Mouse (Mus musculus) heart, embryonic 16.5 days (tissue): Measurements from ENCODE around the gene Tdp2. TPM values are rescaled to one million over a fixed set of nuclear protein-coding genes. Genes with fewer than 3 reads are reported as not detected.

Source experiments
- ATAC-seq: fragments of 200-750 bp; cut with Nextera tagmentation; replicated peaks from 2 replicates; pipeline ENCODE4 v1.8.0; 2017; ENCODE audit warnings: moderate number of reproducible peaks; ENCODE audit not compliant: insufficient read depth, low FRiP score; ENCODE audit errors: extremely low read depth
- H3K27ac ChIP-seq: fragments of 300-500 bp; sonication (generic); 2 replicates; pipeline ENCODE4 v1.5.1; 2014; ENCODE audit warnings: mild to moderate bottlenecking, low read length, control low read depth, moderate library complexity
- H3K27me3 ChIP-seq: fragments of 300-500 bp; sonication (generic); 2 replicates; pipeline ENCODE4 v1.6.1; 2014; ENCODE audit warnings: low read length, mixed read lengths; ENCODE audit not compliant: control insufficient read depth, insufficient read depth
- H3K36me3 ChIP-seq: fragments of 300-500 bp; sonication (generic); 2 replicates; pipeline ENCODE4 v1.6.1; 2014; ENCODE audit not compliant: control insufficient read depth, insufficient read depth
- H3K4me1 ChIP-seq: fragments of 300-500 bp; sonication (generic); 2 replicates; pipeline ENCODE4 v1.6.1; 2014; ENCODE audit warnings: low read length, mixed read lengths; ENCODE audit not compliant: control insufficient read depth, insufficient read depth
- H3K4me2 ChIP-seq: fragments of 300-500 bp; sonication (generic); 2 replicates; pipeline ENCODE4 v1.6.1; 2014; ENCODE audit warnings: low read depth, mild to moderate bottlenecking, control low read depth, low read length
- H3K4me3 ChIP-seq: fragments of 300-500 bp; sonication (generic); 2 replicates; pipeline ENCODE4 v1.5.1; 2014; ENCODE audit warnings: mild to moderate bottlenecking, control low read depth, low read length
- H3K9ac ChIP-seq: fragments of 300-500 bp; sonication (generic); 2 replicates; pipeline ENCODE4 v1.6.1; 2014; ENCODE audit warnings: low read length, control low read depth
- H3K9me3 ChIP-seq: fragments of 300-500 bp; sonication (generic); replicated peaks from 2 replicates; pipeline ENCODE4 v1.6.1; 2016; ENCODE audit warnings: low read length; ENCODE audit not compliant: control insufficient read depth
- WGBS: fragments of 180-500 bp; shearing (Covaris S2); extraction: QIAGEN DNeasy Blood & Tissue Kit; methylation state at CpG from one replicate; pipeline ENCODE4 v1.1.7; 2014; 5-methylcytosine and 5-hydroxymethylcytosine counted together
- polyA plus RNA-seq: library from polyadenylated mRNA; unstranded; fragments of >200 nt; fragmentation: Nextera tagmentation; extraction: Ambion mirVana; gene quantifications from 2 replicates; pipeline ENCODE4 v1.2.1, GENCODE M21; 2015

Tdp2 gene
- polyA plus RNA-seq, 1 experiment from 2014 or later, result 33.7 TPM

- no peak overlapping the region for H3K4me3 ChIP-seq
- H3K27ac ChIP-seq, result no peak overlapping the region
- H3K4me2 ChIP-seq, result no peak overlapping the region
- H3K27me3 ChIP-seq, result no peaks in the 10 kb centered on the region
- H3K4me1 ChIP-seq, result no peaks in the 10 kb centered on the region
- peak; percentile 74 for ATAC-seq
- H3K9me3 ChIP-seq, result no peaks in the 10 kb centered on the region
- 62% methylated on average over 4 of the region's 4 CpGs for WGBS
- no peak overlapping the region for H3K9ac ChIP-seq
- peaks cover 34% of the 10 kb centered on the region for H3K36me3 ChIP-seq
Observed at GRCm38 (mm10) chr13:24816125-24817092, 15.1 kb upstream of the Tdp2 start.

DNA sequence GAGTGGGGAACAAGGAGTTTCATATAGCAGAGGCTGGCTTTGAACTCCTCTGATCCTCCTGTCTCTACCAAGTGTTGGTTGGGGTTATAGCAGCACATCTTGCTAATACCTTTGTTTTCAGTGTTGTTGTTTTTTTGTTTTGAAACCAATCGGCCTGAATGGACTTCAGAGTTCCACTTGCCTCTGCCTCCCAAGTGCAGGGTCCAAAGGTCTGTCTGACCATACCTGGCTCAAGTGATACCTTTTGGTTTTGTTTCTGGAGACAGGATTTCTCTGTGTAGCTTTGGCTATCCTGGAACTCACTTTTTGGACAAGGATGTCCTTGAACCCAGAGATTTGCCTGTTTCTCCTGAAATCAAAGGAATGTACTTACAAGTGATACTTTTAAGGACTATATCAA, 11.5 kb upstream of the Tdp2 start:
- no peak for ATAC-seq
- WGBS, result 63% methylated on average over 1 of the region's 1 CpGs

DNA sequence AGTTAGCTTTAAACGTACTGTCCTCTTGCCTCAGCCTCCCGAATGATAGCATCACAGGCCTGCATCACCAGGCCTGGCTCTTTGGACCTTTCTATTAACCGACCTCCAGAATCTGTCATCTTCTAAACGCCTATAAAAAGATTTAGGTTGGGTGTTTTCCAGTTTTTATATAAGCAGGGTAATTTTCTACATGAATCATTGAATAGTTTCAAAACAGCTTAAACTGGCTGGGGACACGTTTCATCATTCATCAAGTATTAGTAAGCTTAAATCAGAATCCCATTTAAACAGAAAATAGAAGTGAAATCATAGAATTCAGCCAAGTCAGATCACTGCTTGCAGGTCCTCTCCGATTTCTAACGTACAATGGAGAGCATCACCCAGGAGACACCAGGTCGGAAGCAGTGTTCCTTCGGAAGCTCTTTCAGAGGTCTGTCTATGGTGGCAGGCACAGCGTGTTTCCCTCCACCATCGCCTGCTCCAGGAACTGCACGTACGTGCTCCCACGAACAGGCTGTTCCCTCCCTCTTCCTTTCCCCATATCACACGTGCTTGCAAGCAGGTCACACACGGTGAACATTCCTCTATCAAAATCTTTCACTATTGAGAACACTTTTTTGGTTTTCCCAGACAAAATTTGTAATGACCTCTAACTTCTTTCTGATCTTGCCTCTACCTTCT, 8.7 kb upstream of the Tdp2 start:
- H3K9ac ChIP-seq, result no peak overlapping the region

More for the DNA sequence above, 11.5 kb upstream of the Tdp2 start:
- H3K27ac ChIP-seq, result no peak overlapping the region
- peaks cover 6% of the 10 kb centered on the region; the same call in 1 of the 2 replicates for H3K4me1 ChIP-seq
- H3K4me3 ChIP-seq, result no peak overlapping the region
- H3K9ac ChIP-seq, result no peak overlapping the region
- H3K4me2 ChIP-seq, result no peak overlapping the region
- no peaks in the 10 kb centered on the region for H3K27me3 ChIP-seq
- no peaks in the 10 kb centered on the region for H3K9me3 ChIP-seq
- H3K36me3 ChIP-seq, result peaks cover 18% of the 10 kb centered on the region

GRCm38 (mm10) chr13:24824647-24825046, 6.8 kb upstream of the Tdp2 start:
- no peak overlapping the region for H3K4me3 ChIP-seq
- H3K27me3 ChIP-seq, result no peaks in the 10 kb centered on the region
- H3K4me1 ChIP-seq, result peaks cover 28% of the 10 kb centered on the region
- no peaks in the 10 kb centered on the region for H3K9me3 ChIP-seq
- ATAC-seq, result 0 out of 2 replicates have a peak, but pooled peaks have one; percentile 29
- no peak overlapping the region for H3K4me2 ChIP-seq
- no peak overlapping the region for H3K9ac ChIP-seq
- 56% methylated on average over 4 of the region's 4 CpGs for WGBS
- peaks cover 7% of the 10 kb centered on the region for H3K36me3 ChIP-seq
- H3K27ac ChIP-seq, result peak overlapping the region; percentile 11; the same call in 1 of the 2 replicates

More for the DNA sequence above, 8.7 kb upstream of the Tdp2 start:
- no peak for ATAC-seq
- no peak overlapping the region for H3K4me2 ChIP-seq
- 82% methylated on average over 16 of the region's 16 CpGs for WGBS
- peaks cover 16% of the 10 kb centered on the region for H3K36me3 ChIP-seq
- H3K27me3 ChIP-seq, result no peaks in the 10 kb centered on the region
- H3K9me3 ChIP-seq, result no peaks in the 10 kb centered on the region
- H3K4me1 ChIP-seq, result peaks cover 28% of the 10 kb centered on the region
- no peak overlapping the region for H3K27ac ChIP-seq
- H3K4me3 ChIP-seq, result no peak overlapping the region

- Histone ChIP-seq H3K27ac (peak overlapping the region; percentile 70), H3K4me3 (no peak overlapping the region), H3K9ac (no peak overlapping the region), H3K4me2 (peak overlapping the region; percentile 35), H3K4me1 (peaks cover 30% of the 10 kb centered on the region), H3K9me3 (no peaks in the 10 kb centered on the region), H3K27me3 (no peaks in the 10 kb centered on the region), H3K36me3 (0 out of 2 replicates have a peak, but pooled peaks cover 3% of the 10 kb centered on the region)
- WGBS, result 52% methylated on average over 4 of the region's 4 CpGs
- ATAC-seq, result peak; percentile 47; the same call in 1 of the 2 replicates
Observed at GRCm38 (mm10) chr13:24825587-24825986, 5.9 kb upstream of the Tdp2 start.

GRCm38 (mm10) chr13:24826116-24826515, 5.4 kb upstream of the Tdp2 start:
- Histone ChIP-seq H3K4me1 (peaks cover 30% of the 10 kb centered on the region), H3K4me3 (no peak overlapping the region), H3K9me3 (no peaks in the 10 kb centered on the region), H3K9ac (0 out of 2 replicates have a peak overlapping the region, but pooled peaks have one; percentile 51), H3K27me3 (no peaks in the 10 kb centered on the region), H3K4me2 (peak overlapping the region; percentile 35), H3K27ac (peak overlapping the region; percentile 70), H3K36me3 (0 out of 2 replicates have a peak, but pooled peaks cover 3% of the 10 kb centered on the region)
- ATAC-seq, result no peak
- 38% methylated on average over 7 of the region's 7 CpGs for WGBS

GRCm38 (mm10) chr13:24830756-24831352, 625 bp upstream of the Tdp2 start:
- peak overlapping the region; percentile 82 for H3K9ac ChIP-seq
- no peak for ATAC-seq
- peak overlapping the region; percentile 95 for H3K27ac ChIP-seq
- peak overlapping the region; percentile 85 for H3K4me3 ChIP-seq
- peaks cover 34% of the 10 kb centered on the region for H3K4me1 ChIP-seq
- 0 out of 2 replicates have a peak, but pooled peaks cover 2% of the 10 kb centered on the region for H3K36me3 ChIP-seq
- H3K9me3 ChIP-seq, result no peaks in the 10 kb centered on the region
- 1% methylated on average over 20 of the region's 20 CpGs for whole genome bisulfite sequencing
- H3K27me3 ChIP-seq, result no peaks in the 10 kb centered on the region
- peak overlapping the region; percentile 76 for H3K4me2 ChIP-seq

DNA sequence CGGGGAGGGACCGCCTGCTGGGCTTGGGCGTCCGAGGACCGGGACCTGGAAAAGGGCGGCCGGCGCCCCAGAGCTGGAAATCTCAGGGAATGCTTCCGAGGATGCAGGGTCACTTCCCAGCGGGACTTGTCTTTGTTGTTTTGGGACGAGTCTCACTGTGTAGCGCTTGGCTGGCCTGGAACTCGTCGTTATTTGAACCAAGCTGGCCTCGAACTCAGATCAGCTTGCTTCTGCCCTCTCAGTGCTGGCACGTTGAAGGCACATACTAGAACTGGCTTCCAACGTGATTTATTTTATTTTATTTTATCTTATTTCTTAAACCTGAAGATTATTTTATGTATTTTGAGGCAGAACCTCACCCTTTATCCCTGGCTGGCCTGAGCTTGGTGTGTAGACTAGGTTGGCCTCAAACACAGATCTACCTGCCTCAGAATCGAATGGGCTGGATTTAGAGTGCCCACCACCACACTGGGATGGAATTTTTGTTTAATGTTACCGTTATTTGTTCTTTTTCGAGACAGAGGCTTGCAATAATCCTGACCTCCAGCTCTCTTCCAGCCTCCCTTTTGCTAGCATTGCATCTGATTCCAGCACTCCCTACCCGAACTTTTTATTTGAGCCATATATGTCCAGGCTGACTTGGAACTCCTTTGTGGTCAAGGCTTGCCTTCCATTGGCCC, 792 bp downstream of the Tdp2 start:
- H3K9ac ChIP-seq, result peak overlapping the region; percentile 92
- peak overlapping the region; percentile 70 for H3K4me2 ChIP-seq
- H3K36me3 ChIP-seq, result peaks cover 4% of the 10 kb centered on the region; the same call in 1 of the 2 replicates
- H3K9me3 ChIP-seq, result no peaks in the 10 kb centered on the region
- peak overlapping the region; percentile 85 for H3K4me3 ChIP-seq
- peaks cover 22% of the 10 kb centered on the region for H3K4me1 ChIP-seq
- no peaks in the 10 kb centered on the region for H3K27me3 ChIP-seq
- H3K27ac ChIP-seq, result peak overlapping the region; percentile 95
- ATAC-seq, result no peak; the same call in 1 of the 2 replicates
- 2% methylated on average over 21 of the region's 21 CpGs for WGBS
